Mouse (Mus musculus): Measurements from ENCODE around the gene Apobr. TPM values are rescaled to one million over a fixed set of nuclear protein-coding genes. Genes with fewer than 3 reads are reported as not detected.

The Apobr gene
- polyA plus RNA-seq (2014; fragmentation: Illumina TruSeq; extraction: RNeasy Lipid Tissue Mini Kit (QIAGEN cat#74804)) = 0.26 TPM

GRCm38 (mm10) chr7:126584506-126584977, at the start of gene Apobr:
Apobr (plus strand) TSS chr7:126584942.

GRCm38 (mm10) chr7:126566094-126566765, 18.5 kb upstream of the Apobr start, which contains the start of gene Eif3c:
Eif3c (minus strand) TSS chr7:126566411.

DNA sequence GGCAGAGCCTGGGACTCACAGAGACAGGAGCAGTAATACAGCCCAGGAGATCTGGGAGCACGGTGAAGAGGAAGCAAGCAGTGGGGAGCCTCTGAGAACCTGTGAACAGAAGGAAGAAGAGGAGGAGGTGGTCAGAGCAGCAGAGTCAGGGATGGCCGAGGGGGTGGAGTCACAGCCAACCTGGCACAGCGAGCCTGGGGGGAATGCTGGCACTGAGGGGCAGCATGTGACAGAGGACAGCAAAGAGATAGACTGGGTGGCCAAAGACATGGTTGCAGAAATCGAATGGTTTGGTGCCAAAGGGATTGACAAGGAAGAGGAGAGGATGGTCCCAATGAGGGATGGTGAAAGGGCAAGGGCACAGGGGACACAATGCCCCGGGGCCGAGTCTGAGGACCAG, 975 bp downstream of the Apobr start, which contains the start of gene Cln3:
TSS of gene Cln3 (minus strand) at position 101 of the 400 bp plus-strand sequence.

DNA sequence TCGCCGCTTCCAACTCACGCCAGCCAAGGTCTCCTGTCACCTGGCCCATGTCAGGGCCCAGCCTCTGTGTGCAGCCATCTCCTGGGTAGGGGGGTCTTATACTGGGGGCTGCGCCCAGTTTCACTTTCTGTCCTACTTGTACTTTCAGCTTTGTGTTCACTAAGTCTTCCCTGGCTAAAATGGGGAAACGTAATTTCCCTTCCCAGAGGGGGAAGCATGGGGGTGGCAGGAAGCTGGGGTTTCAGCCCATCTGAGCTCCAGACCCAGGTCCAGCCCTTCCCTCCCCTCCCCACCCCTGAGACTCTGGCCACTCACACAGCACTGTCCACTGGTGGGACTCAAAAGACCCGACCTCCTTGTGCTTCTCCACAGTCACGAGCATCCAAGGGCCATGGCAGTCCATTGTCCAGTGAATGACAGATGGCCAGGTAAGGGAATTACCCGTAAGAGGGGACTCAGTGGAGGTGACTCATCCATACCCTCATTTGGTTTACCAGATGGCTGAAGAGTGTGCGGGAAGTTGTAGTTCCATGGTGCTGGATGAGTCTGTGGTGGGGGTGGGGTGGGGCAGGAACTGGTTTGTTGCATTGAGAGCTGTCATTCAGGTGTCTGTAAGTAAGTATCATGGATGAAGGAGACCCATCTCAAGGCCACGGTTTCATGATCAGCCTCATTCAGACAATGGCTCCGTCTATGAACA, 10.3 kb downstream of the Apobr start, which contains the start of gene Il27:
TSS of gene Il27 (minus strand) at position 80 of the 700 bp plus-strand sequence.

GRCm38 (mm10) chr7:126630824-126631518, 46.2 kb downstream of the Apobr start, which contains the start of gene Nupr1:
Nupr1 (minus strand) TSS chr7:126630861.

Other genes starting within 250 kb of the Apobr start
- gene Lat, start 215.4 kb upstream of the Apobr start, polyA plus RNA-seq (2014; fragmentation: Illumina TruSeq; extraction: RNeasy Lipid Tissue Mini Kit (QIAGEN cat#74804)) = not detected
- gene Spns1, start 207.5 kb upstream of the Apobr start, polyA plus RNA-seq (2014; fragmentation: Illumina TruSeq; extraction: RNeasy Lipid Tissue Mini Kit (QIAGEN cat#74804)) = 2.6 TPM
- gene Nfatc2ip, start 188.2 kb upstream of the Apobr start, polyA plus RNA-seq (2014; fragmentation: Illumina TruSeq; extraction: RNeasy Lipid Tissue Mini Kit (QIAGEN cat#74804)) = 14.5 TPM
- 0.17 TPM for gene Cd19, start 170.1 kb upstream of the Apobr start, polyA plus RNA-seq (2014; fragmentation: Illumina TruSeq; extraction: RNeasy Lipid Tissue Mini Kit (QIAGEN cat#74804))
- gene Rabep2, start 156.2 kb upstream of the Apobr start, polyA plus RNA-seq (2014; fragmentation: Illumina TruSeq; extraction: RNeasy Lipid Tissue Mini Kit (QIAGEN cat#74804)) = 0.20 TPM
- not detected for gene Atp2a1, start 121.8 kb upstream of the Apobr start, polyA plus RNA-seq (2014; fragmentation: Illumina TruSeq; extraction: RNeasy Lipid Tissue Mini Kit (QIAGEN cat#74804))
- 0.57 TPM for gene Sh2b1, start 109.5 kb upstream of the Apobr start, polyA plus RNA-seq (2014; fragmentation: Illumina TruSeq; extraction: RNeasy Lipid Tissue Mini Kit (QIAGEN cat#74804))
- gene Tufm, start 97.6 kb upstream of the Apobr start, polyA plus RNA-seq (2014; fragmentation: Illumina TruSeq; extraction: RNeasy Lipid Tissue Mini Kit (QIAGEN cat#74804)) = 2.9 TPM
- 24.4 TPM for gene Atxn2l, start 81.5 kb upstream of the Apobr start, polyA plus RNA-seq (2014; fragmentation: Illumina TruSeq; extraction: RNeasy Lipid Tissue Mini Kit (QIAGEN cat#74804))
- 340 TPM for gene Eif3c, start 18.5 kb upstream of the Apobr start, polyA plus RNA-seq (2014; fragmentation: Illumina TruSeq; extraction: RNeasy Lipid Tissue Mini Kit (QIAGEN cat#74804))
- 1.4 TPM for gene Cln3, start 875 bp downstream of the Apobr start, polyA plus RNA-seq (2014; fragmentation: Illumina TruSeq; extraction: RNeasy Lipid Tissue Mini Kit (QIAGEN cat#74804))
- gene Il27, start 10.0 kb downstream of the Apobr start, polyA plus RNA-seq (2014; fragmentation: Illumina TruSeq; extraction: RNeasy Lipid Tissue Mini Kit (QIAGEN cat#74804)) = not detected
- 10.7 TPM for gene Nupr1, start 45.9 kb downstream of the Apobr start, polyA plus RNA-seq (2014; fragmentation: Illumina TruSeq; extraction: RNeasy Lipid Tissue Mini Kit (QIAGEN cat#74804))
- gene Sgf29, start 64.4 kb downstream of the Apobr start, polyA plus RNA-seq (2014; fragmentation: Illumina TruSeq; extraction: RNeasy Lipid Tissue Mini Kit (QIAGEN cat#74804)) = 2.7 TPM
- 42.1 TPM for gene Sult1a1, start 91.5 kb downstream of the Apobr start, polyA plus RNA-seq (2014; fragmentation: Illumina TruSeq; extraction: RNeasy Lipid Tissue Mini Kit (QIAGEN cat#74804))
- gene Bola2, start 110.5 kb downstream of the Apobr start, polyA plus RNA-seq (2014; fragmentation: Illumina TruSeq; extraction: RNeasy Lipid Tissue Mini Kit (QIAGEN cat#74804)) = 0.26 TPM
- gene Slx1b, start 110.8 kb downstream of the Apobr start, polyA plus RNA-seq (2014; fragmentation: Illumina TruSeq; extraction: RNeasy Lipid Tissue Mini Kit (QIAGEN cat#74804)) = 1.2 TPM
- gene Coro1a, start 122.8 kb downstream of the Apobr start, polyA plus RNA-seq (2014; fragmentation: Illumina TruSeq; extraction: RNeasy Lipid Tissue Mini Kit (QIAGEN cat#74804)) = 2.9 TPM
- gene Mapk3, start 174.7 kb downstream of the Apobr start, polyA plus RNA-seq (2014; fragmentation: Illumina TruSeq; extraction: RNeasy Lipid Tissue Mini Kit (QIAGEN cat#74804)) = 15.3 TPM
- not detected for gene Gdpd3, start 181.4 kb downstream of the Apobr start, polyA plus RNA-seq (2014; fragmentation: Illumina TruSeq; extraction: RNeasy Lipid Tissue Mini Kit (QIAGEN cat#74804))
- gene Ypel3, start 192.0 kb downstream of the Apobr start, polyA plus RNA-seq (2014; fragmentation: Illumina TruSeq; extraction: RNeasy Lipid Tissue Mini Kit (QIAGEN cat#74804)) = 9.1 TPM
- not detected for gene Tbx6, start 196.5 kb downstream of the Apobr start, polyA plus RNA-seq (2014; fragmentation: Illumina TruSeq; extraction: RNeasy Lipid Tissue Mini Kit (QIAGEN cat#74804))
- 36.4 TPM for gene Ppp4c, start 207.6 kb downstream of the Apobr start, polyA plus RNA-seq (2014; fragmentation: Illumina TruSeq; extraction: RNeasy Lipid Tissue Mini Kit (QIAGEN cat#74804))
- 1.5 TPM for gene Fam57b, start 212.7 kb downstream of the Apobr start, polyA plus RNA-seq (2014; fragmentation: Illumina TruSeq; extraction: RNeasy Lipid Tissue Mini Kit (QIAGEN cat#74804))
- not detected for gene 4930451I11Rik, start 246.7 kb downstream of the Apobr start, polyA plus RNA-seq (2014; fragmentation: Illumina TruSeq; extraction: RNeasy Lipid Tissue Mini Kit (QIAGEN cat#74804))